Mouse (Mus musculus): ENCODE results near the gene Tmod3.

DNA sequence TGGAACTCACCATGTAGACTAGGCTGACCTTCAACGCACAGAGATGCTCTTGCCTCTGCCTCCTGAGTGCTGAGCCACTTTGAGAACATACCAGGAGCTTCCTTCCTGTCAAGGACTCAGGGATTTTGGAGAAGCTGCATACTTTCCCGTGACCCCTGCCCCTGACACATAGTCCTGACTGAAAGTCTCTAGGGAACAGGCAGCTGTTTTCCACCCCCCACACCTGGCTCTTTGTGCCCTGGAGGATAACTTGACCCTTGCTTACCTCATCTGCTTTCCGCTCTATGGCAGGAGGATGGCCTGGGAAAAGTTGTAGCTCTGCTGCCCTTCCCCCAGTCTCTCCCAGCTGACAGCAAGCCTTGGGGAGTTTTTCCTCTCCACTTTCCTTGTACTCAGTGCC lies 41.7 kb downstream of the Tmod3 start:
- TF ChIP-seq CTCF (IDR thresholded peaks at IDR 0.05; ENCODE audit: low read depth) (no peak), EP300 (IDR thresholded peaks at IDR 0.05; ENCODE audit: low read depth) (no peak)

Data from heart, postnatal 0 days (tissue).